Mouse (Mus musculus) liver, embryonic 16.5 days (tissue): ENCODE results near the gene Lama4. TPM values are rescaled to one million over a fixed set of nuclear protein-coding genes. Genes with fewer than 3 reads are reported as not detected.

Experiments used
- ATAC-seq: fragments of 200-750 bp; cut with Nextera tagmentation; 2 replicates; pipeline ENCODE4 v1.8.0; 2017; ENCODE audit warnings: low read depth, mild to moderate bottlenecking, moderate number of reproducible peaks, moderate library complexity
- H3K27ac ChIP-seq: fragments of 300-500 bp; sonication (generic); 2 replicates; pipeline ENCODE4 v1.5.1; 2014; ENCODE audit warnings: mild to moderate bottlenecking, low read length
- H3K27me3 ChIP-seq: fragments of 300-500 bp; sonication (generic); 2 replicates; pipeline ENCODE4 v1.6.1; 2014; ENCODE audit warnings: low read depth, low read length, mixed read lengths; ENCODE audit not compliant: control insufficient read depth, insufficient read depth
- H3K36me3 ChIP-seq: fragments of 300-500 bp; sonication (generic); 2 replicates; pipeline ENCODE4 v1.6.1; 2014; ENCODE audit warnings: mild to moderate bottlenecking; ENCODE audit not compliant: control insufficient read depth, insufficient read depth
- H3K4me1 ChIP-seq: fragments of 300-500 bp; sonication (generic); 2 replicates; pipeline ENCODE4 v1.6.1; 2014; ENCODE audit warnings: low read depth, low read length, mixed read lengths; ENCODE audit not compliant: control insufficient read depth
- H3K4me2 ChIP-seq: fragments of 300-500 bp; sonication (generic); 2 replicates; pipeline ENCODE4 v1.6.1; 2014; ENCODE audit warnings: low read depth, low read length, mixed read lengths
- H3K4me3 ChIP-seq: fragments of 300-500 bp; sonication (generic); 2 replicates; pipeline ENCODE4 v1.5.1; 2014; ENCODE audit warnings: low read depth, mild to moderate bottlenecking, low read length
- H3K9ac ChIP-seq: fragments of 300-500 bp; sonication (generic); 2 replicates; pipeline ENCODE4 v1.6.1; 2014; ENCODE audit warnings: low read depth, low read length
- H3K9me3 ChIP-seq: fragments of 300-500 bp; sonication (generic); replicated peaks from 2 replicates; pipeline ENCODE4 v1.6.1; 2016; ENCODE audit warnings: low read length; ENCODE audit not compliant: control insufficient read depth
- WGBS: fragments of 180-500 bp; shearing (Covaris S2); extraction: QIAGEN DNeasy Blood & Tissue Kit; methylation state at CpG from one replicate; pipeline ENCODE4 v1.1.7; 2014; ENCODE audit not compliant: insufficient replicate concordance; 5-methylcytosine and 5-hydroxymethylcytosine counted together
- polyA plus RNA-seq: library from polyadenylated mRNA; unstranded; fragments of >200 nt; fragmentation: Nextera tagmentation; extraction: Ambion mirVana; gene quantifications from 2 replicates; pipeline ENCODE4 v1.2.1, GENCODE M21; 2015

The Lama4 gene
- polyA plus RNA-seq, 1 experiment from 2014 or later = 2.1 TPM

DNA sequence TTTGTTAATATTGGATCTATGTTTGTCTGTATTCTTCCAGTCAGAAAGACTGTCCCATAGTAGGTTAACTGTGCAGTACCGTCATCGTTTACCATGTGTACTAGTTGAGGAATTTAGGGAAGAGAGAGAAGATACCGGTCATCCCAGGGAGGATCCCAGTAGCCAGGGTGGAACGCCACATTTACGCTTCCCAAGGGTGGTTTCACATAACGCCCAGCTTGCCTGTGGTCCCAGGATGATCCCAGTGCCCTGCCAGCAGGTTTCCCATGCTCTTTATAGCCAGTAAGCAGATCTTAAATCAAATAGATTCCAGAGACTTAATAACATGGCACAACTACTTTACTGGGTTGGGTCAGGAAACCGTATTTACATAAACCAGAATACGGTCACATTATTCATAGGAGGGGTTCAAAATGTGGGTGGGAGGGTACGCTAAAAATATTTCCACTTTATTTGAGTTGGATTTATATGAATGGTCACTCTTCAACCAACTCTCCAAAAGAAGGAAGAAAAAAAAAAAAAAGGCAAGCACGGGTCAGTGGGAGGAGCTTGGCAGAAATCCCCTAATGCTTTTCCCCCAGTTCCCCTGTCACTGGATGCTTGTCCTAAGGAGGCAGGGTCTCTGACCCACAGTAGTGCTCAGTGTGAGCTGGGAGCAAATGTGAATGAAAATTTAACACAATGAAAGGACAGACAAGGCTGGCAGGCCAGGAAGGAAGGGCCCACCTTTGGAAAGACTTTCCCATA, 3.2 kb downstream of the Lama4 start:
- H3K9me3 ChIP-seq = no peaks in the 10 kb centered on the region
- no peaks in the 10 kb centered on the region for H3K36me3 ChIP-seq
- H3K27me3 ChIP-seq = no peaks in the 10 kb centered on the region
- no peak for ATAC-seq
- H3K4me3 ChIP-seq = no peak overlapping the region
- no peak overlapping the region for H3K27ac ChIP-seq
- no peak overlapping the region for H3K9ac ChIP-seq
- 69% methylated on average over 10 of the region's 10 CpGs for WGBS
- no peak overlapping the region for H3K4me2 ChIP-seq
- H3K4me1 ChIP-seq = no peaks in the 10 kb centered on the region

- H3K9ac ChIP-seq = no peak overlapping the region
- H3K9me3 ChIP-seq = no peaks in the 10 kb centered on the region
- no peak for ATAC-seq
- H3K4me1 ChIP-seq = no peaks in the 10 kb centered on the region
- H3K4me2 ChIP-seq = no peak overlapping the region
- H3K36me3 ChIP-seq = no peaks in the 10 kb centered on the region
- H3K27me3 ChIP-seq = no peaks in the 10 kb centered on the region
- no peak overlapping the region for H3K4me3 ChIP-seq
- no peak overlapping the region for H3K27ac ChIP-seq
- 53% methylated on average over 2 of the region's 2 CpGs for WGBS
Observed at GRCm38 (mm10) chr10:38969543-38969942, 4.2 kb downstream of the Lama4 start.

- Histone ChIP-seq H3K9me3 (no peaks in the 10 kb centered on the region), H3K4me1 (no peaks in the 10 kb centered on the region), H3K9ac (no peak overlapping the region), H3K27ac (no peak overlapping the region), H3K27me3 (no peaks in the 10 kb centered on the region), H3K4me2 (no peak overlapping the region), H3K4me3 (no peak overlapping the region), H3K36me3 (no peaks in the 10 kb centered on the region)
- ATAC-seq = no peak
- 43% methylated on average over 6 of the region's 6 CpGs for WGBS
Observed at GRCm38 (mm10) chr10:38969975-38970374, 4.7 kb downstream of the Lama4 start.

DNA sequence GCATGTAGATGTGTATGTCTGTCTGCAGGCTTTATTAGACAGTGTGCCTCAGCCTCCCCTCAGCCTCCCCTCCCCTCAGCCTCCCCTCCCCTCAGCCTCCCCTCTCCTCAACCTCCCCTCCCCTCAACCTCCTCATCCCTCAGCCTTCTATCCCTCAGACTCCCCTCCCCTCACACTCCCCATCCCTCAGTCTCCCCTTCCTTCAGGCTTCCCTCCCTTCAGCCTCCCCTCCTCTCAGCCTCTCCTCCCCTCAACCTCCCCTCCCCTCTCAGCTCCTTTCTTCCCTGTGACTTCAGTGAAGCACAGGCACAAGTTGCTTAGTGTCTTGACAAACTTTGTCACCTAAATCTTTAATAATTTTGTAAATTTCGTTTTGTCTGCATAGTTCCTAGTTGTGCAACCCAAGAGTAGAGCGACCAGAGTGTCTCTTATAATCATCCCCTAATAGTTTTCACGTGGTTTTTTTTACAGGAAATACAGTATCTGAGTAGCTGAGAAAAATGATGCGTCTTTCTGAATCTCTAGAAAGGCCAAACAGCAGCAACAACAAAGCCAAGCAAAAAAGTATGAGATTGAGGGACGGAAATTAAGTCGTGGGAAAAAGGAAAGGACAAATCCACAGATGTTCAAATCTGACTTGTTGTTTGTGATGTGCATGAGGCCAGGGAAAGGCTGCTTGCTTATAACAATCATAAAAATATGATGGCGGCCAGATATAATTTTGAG, 7.1 kb downstream of the Lama4 start:
- WGBS = 46% methylated on average over 7 of the region's 7 CpGs
- Histone ChIP-seq H3K4me2 (no peak overlapping the region), H3K27ac (no peak overlapping the region), H3K9ac (no peak overlapping the region), H3K4me1 (no peaks in the 10 kb centered on the region), H3K27me3 (no peaks in the 10 kb centered on the region), H3K36me3 (no peaks in the 10 kb centered on the region), H3K9me3 (no peaks in the 10 kb centered on the region), H3K4me3 (no peak overlapping the region)
- ATAC-seq = no peak

- H3K27ac ChIP-seq = no peak overlapping the region
- H3K4me3 ChIP-seq = no peak overlapping the region
- H3K4me1 ChIP-seq = no peaks in the 10 kb centered on the region
- no peaks in the 10 kb centered on the region for H3K9me3 ChIP-seq
- no peak overlapping the region for H3K9ac ChIP-seq
- H3K4me2 ChIP-seq = no peak overlapping the region
- H3K27me3 ChIP-seq = no peaks in the 10 kb centered on the region
- no peak for ATAC-seq
- WGBS = 41% methylated on average over 4 of the region's 4 CpGs
- no peaks in the 10 kb centered on the region for H3K36me3 ChIP-seq
Observed at GRCm38 (mm10) chr10:38973016-38973415, 7.7 kb downstream of the Lama4 start.

- Histone ChIP-seq H3K27ac (no peak overlapping the region), H3K4me2 (no peak overlapping the region), H3K9me3 (no peaks in the 10 kb centered on the region), H3K9ac (no peak overlapping the region), H3K4me3 (no peak overlapping the region), H3K36me3 (no peaks in the 10 kb centered on the region), H3K4me1 (no peaks in the 10 kb centered on the region), H3K27me3 (no peaks in the 10 kb centered on the region)
- WGBS = 37% methylated on average over 1 of the region's 1 CpGs
- no peak for ATAC-seq
Observed at GRCm38 (mm10) chr10:38978195-38978594, 12.9 kb downstream of the Lama4 start.

GRCm38 (mm10) chr10:38979699-38980098, 14.4 kb downstream of the Lama4 start:
- H3K4me3 ChIP-seq = no peak overlapping the region
- H3K27me3 ChIP-seq = no peaks in the 10 kb centered on the region
- no peak overlapping the region for H3K27ac ChIP-seq
- no peaks in the 10 kb centered on the region for H3K4me1 ChIP-seq
- no peaks in the 10 kb centered on the region for H3K9me3 ChIP-seq
- 57% methylated on average over 5 of the region's 5 CpGs for WGBS
- no peak overlapping the region for H3K4me2 ChIP-seq
- ATAC-seq = no peak
- no peak overlapping the region for H3K9ac ChIP-seq
- no peaks in the 10 kb centered on the region for H3K36me3 ChIP-seq

GRCm38 (mm10) chr10:38980980-38981379, 15.7 kb downstream of the Lama4 start:
- no peak for ATAC-seq
- no peaks in the 10 kb centered on the region for H3K9me3 ChIP-seq
- no peak overlapping the region for H3K27ac ChIP-seq
- H3K27me3 ChIP-seq = no peaks in the 10 kb centered on the region
- H3K9ac ChIP-seq = no peak overlapping the region
- no peak overlapping the region for H3K4me2 ChIP-seq
- H3K4me1 ChIP-seq = no peaks in the 10 kb centered on the region
- no peak overlapping the region for H3K4me3 ChIP-seq
- WGBS = 43% methylated on average over 3 of the region's 3 CpGs
- H3K36me3 ChIP-seq = no peaks in the 10 kb centered on the region

DNA sequence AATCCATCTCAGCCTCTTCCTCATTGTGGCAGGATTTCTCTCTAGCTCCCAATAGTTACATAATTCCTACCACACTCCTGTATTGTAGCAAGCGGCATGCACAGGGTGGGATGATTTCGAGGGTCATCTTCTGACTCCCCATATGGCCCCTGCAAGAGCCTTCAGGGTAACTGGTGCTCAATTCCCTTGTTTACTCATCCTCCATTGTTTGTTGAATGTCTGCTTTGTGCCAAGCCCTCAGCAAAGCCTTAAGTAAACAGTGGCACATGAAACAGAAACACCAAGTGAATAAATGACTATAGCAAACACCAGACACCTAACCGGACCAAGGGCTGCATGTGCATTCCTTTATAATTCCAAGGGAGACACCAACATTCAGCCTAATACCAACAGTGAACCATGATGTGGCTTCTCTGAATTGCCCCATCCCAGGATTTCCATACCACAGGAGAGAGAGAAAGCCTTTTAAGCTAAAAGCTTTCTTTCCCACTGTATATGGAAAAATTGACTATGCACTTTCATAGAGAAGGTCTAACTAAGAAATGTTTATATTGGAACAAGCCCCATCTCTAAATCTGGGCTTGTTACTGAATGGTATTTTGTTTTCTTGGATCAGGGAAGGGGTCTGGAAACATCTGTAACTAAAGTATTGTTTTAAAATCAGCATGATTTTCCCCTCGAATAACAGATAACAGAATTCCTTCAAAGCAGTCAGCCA, 19.2 kb downstream of the Lama4 start:
- Histone ChIP-seq H3K9ac (no peak overlapping the region), H3K27ac (no peak overlapping the region), H3K4me1 (no peaks in the 10 kb centered on the region), H3K27me3 (no peaks in the 10 kb centered on the region), H3K4me2 (no peak overlapping the region), H3K36me3 (no peaks in the 10 kb centered on the region), H3K4me3 (no peak overlapping the region), H3K9me3 (no peaks in the 10 kb centered on the region)
- 47% methylated on average over 4 of the region's 4 CpGs for WGBS
- no peak for ATAC-seq
